Mouse (Mus musculus) limb, embryonic 12.5 days (tissue): ENCODE results near the gene Adamts10. TPM values are rescaled to one million over a fixed set of nuclear protein-coding genes. Genes with fewer than 3 reads are reported as not detected.

Source experiments
- ATAC-seq: fragments of 200-750 bp; cut with Nextera tagmentation; 2 replicates; pipeline ENCODE4 v1.8.0; 2017; ENCODE audit warnings: low read depth, moderate TSS enrichment; ENCODE audit not compliant: insufficient number of reproducible peaks, insufficient read depth, low FRiP score, low TSS enrichment
- H3K27ac ChIP-seq: fragments of 300-500 bp; sonication (generic); 2 replicates; pipeline ENCODE4 v1.5.1; 2016; ENCODE audit warnings: mild to moderate bottlenecking, moderate library complexity
- H3K27me3 ChIP-seq: fragments of 300-500 bp; sonication (generic); 2 replicates; pipeline ENCODE4 v1.6.1; 2016; ENCODE audit warnings: mild to moderate bottlenecking, moderate library complexity
- H3K36me3 ChIP-seq: fragments of 300-500 bp; sonication (generic); 2 replicates; pipeline ENCODE4 v1.6.1; 2016; ENCODE audit warnings: mild to moderate bottlenecking, moderate library complexity
- H3K4me1 ChIP-seq: fragments of 300-500 bp; sonication (generic); replicated peaks from 2 replicates; pipeline ENCODE4 v1.6.1; 2016
- H3K4me2 ChIP-seq: fragments of 300-500 bp; sonication (generic); 2 replicates; pipeline ENCODE4 v1.6.1; 2016; ENCODE audit warnings: mild to moderate bottlenecking, moderate library complexity
- H3K4me3 ChIP-seq: fragments of 300-500 bp; sonication (generic); replicated peaks from 2 replicates; pipeline ENCODE4 v1.5.1; 2016; ENCODE audit warnings: mild to moderate bottlenecking
- H3K9ac ChIP-seq: fragments of 300-500 bp; sonication (generic); replicated peaks from 2 replicates; pipeline ENCODE4 v1.6.1; 2016; ENCODE audit warnings: mild to moderate bottlenecking, moderate library complexity
- H3K9me3 ChIP-seq: fragments of 300-500 bp; sonication (generic); 2 replicates; pipeline ENCODE4 v1.6.1; 2016; ENCODE audit warnings: mild to moderate bottlenecking, moderate library complexity
- WGBS: fragments of 180-500 bp; shearing (Covaris S2); methylation state at CpG from one replicate; pipeline ENCODE4 v1.1.7; 2016; 5-methylcytosine and 5-hydroxymethylcytosine counted together
- polyA plus RNA-seq: library from polyadenylated mRNA; unstranded; fragments of >200 nt; fragmentation: Nextera tagmentation; extraction: Ambion mirVana; gene quantifications from 2 replicates; pipeline ENCODE4 v1.2.1, GENCODE M21; 2016

Adamts10 gene
- polyA plus RNA-seq, 1 experiment from 2014 or later = 107 TPM

- Histone ChIP-seq H3K9ac (no peak overlapping the region), H3K4me1 (no peaks in the 10 kb centered on the region), H3K9me3 (peaks cover 10% of the 10 kb centered on the region), H3K27ac (no peak overlapping the region), H3K4me2 (no peak overlapping the region), H3K36me3 (no peaks in the 10 kb centered on the region), H3K4me3 (no peak overlapping the region), H3K27me3 (no peaks in the 10 kb centered on the region)
- no peak for ATAC-seq
- WGBS = 80% methylated on average over 3 of the region's 3 CpGs
These were observed 76.8 kb downstream of the Adamts10 start for GRCm38 (mm10) chr17:33600831-33601230.

- H3K27me3 ChIP-seq = no peaks in the 10 kb centered on the region
- no peak for ATAC-seq
- H3K4me2 ChIP-seq = no peak overlapping the region
- no peak overlapping the region for H3K9ac ChIP-seq
- H3K4me3 ChIP-seq = no peak overlapping the region
- no peaks in the 10 kb centered on the region for H3K36me3 ChIP-seq
- no peak overlapping the region for H3K27ac ChIP-seq
- H3K4me1 ChIP-seq = no peaks in the 10 kb centered on the region
- WGBS = 86% methylated on average over 12 of the region's 12 CpGs
- H3K9me3 ChIP-seq = peaks cover 10% of the 10 kb centered on the region
These were observed 77.9 kb downstream of the Adamts10 start for GRCm38 (mm10) chr17:33601947-33602346.

Other genes starting within 250 kb of the Adamts10 start
- 13.4 and 14.1 TPM in 2 replicates for gene Zfp955b, start 234.7 kb upstream of the Adamts10 start, polyA plus RNA-seq
- 11.4 and 13.2 TPM in 2 replicates for gene Zfp81, start 165.3 kb upstream of the Adamts10 start, polyA plus RNA-seq
- gene Zfp101, start 129.6 kb upstream of the Adamts10 start, polyA plus RNA-seq = 23.6 and 27.0 TPM in 2 replicates
- gene Actl9, start 91.3 kb upstream of the Adamts10 start, polyA plus RNA-seq = not detected in 2 replicates
- gene Myo1f, start 31.5 kb downstream of the Adamts10 start, polyA plus RNA-seq = 1.9 and 2.3 TPM in 2 replicates
- gene Zfp414, start 104.9 kb downstream of the Adamts10 start, polyA plus RNA-seq = 40.1 and 40.7 TPM in 2 replicates
- gene Pram1, start 113.9 kb downstream of the Adamts10 start, polyA plus RNA-seq = 0.55 and 0.56 TPM in 2 replicates
- gene Hnrnpm, start 162.7 kb downstream of the Adamts10 start, polyA plus RNA-seq = 477 and 517 TPM in 2 replicates
- 39.1 and 39.4 TPM in 2 replicates for gene March2, start 194.5 kb downstream of the Adamts10 start, polyA plus RNA-seq
- 335 and 351 TPM in 2 replicates for gene Rab11b, start 236.3 kb downstream of the Adamts10 start, polyA plus RNA-seq